Mouse (Mus musculus) megakaryocyte, adult 5-6 weeks (primary cell): ENCODE measurements around the gene Fgf8. TPM values are rescaled to one million over a fixed set of nuclear protein-coding genes. Genes with fewer than 3 reads are reported as not detected.

Experiments used
- ATAC-seq: 2 replicates; pipeline ENCODE4 v1.8.0; 2016; ENCODE audit warnings: mild to moderate bottlenecking, inconsistent platforms; ENCODE audit not compliant: poor library complexity, severe bottlenecking
- total RNA-seq, 2 experiments: library from RNA; stranded (forward) in 1 of 2; stranded (reverse) in 1 of 2; fragments of 153-499, 151-499 nt in 1 of 2; fragments of 221-1000, 200-1000 nt in 1 of 2; gene quantifications; 2 replicates each; pipeline versions ENCODE4 v1.2.3 to v1.2.4; 2015 to 2017

Gene Fgf8
- not detected in 2 replicates for total RNA-seq (2015)
- total RNA-seq (2017), result not detected in 2 replicates

GRCm38 (mm10) chr19:45742218-45742983 lies at the start of gene Fgf8:
Gene Fgf8, minus strand, starts transcription at chr19:45742915.
- ATAC-seq, result no peak

- ATAC-seq, result no peak
These were observed 49.7 kb upstream of the Fgf8 start for GRCm38 (mm10) chr19:45792404-45792803.

- peak; percentile 100 for ATAC-seq
These were observed 47.5 kb upstream of the Fgf8 start for GRCm38 (mm10) chr19:45789888-45790874.

GRCm38 (mm10) chr19:45789365-45789764 lies 46.6 kb upstream of the Fgf8 start:
- ATAC-seq, result no peak

- ATAC-seq, result no peak
These were observed 45.6 kb upstream of the Fgf8 start for GRCm38 (mm10) chr19:45788337-45788736.

- ATAC-seq, result no peak
These were observed 44.7 kb upstream of the Fgf8 start for GRCm38 (mm10) chr19:45787450-45787849.

GRCm38 (mm10) chr19:45785470-45785869 lies 42.8 kb upstream of the Fgf8 start:
- ATAC-seq, result no peak

GRCm38 (mm10) chr19:45783933-45784576 lies 41.3 kb upstream of the Fgf8 start:
- no peak for ATAC-seq

- peak; percentile 95 for ATAC-seq
These were observed 40.6 kb upstream of the Fgf8 start, which contains the start of gene Mgea5 for GRCm38 (mm10) chr19:45783181-45783932. Gene Mgea5, minus strand, starts transcription at chr19:45783837.

GRCm38 (mm10) chr19:45782315-45783001 lies 39.7 kb upstream of the Fgf8 start:
- peak; percentile 46 for ATAC-seq

- no peak for ATAC-seq
These were observed 39.0 kb upstream of the Fgf8 start for GRCm38 (mm10) chr19:45781676-45782075.

GRCm38 (mm10) chr19:45780350-45780915 lies 37.7 kb upstream of the Fgf8 start:
- ATAC-seq, result no peak

GRCm38 (mm10) chr19:45775486-45775885 lies 32.8 kb upstream of the Fgf8 start:
- ATAC-seq, result no peak

GRCm38 (mm10) chr19:45771501-45771900 lies 28.8 kb upstream of the Fgf8 start:
- no peak for ATAC-seq

- ATAC-seq, result no peak
These were observed 18.1 kb upstream of the Fgf8 start for GRCm38 (mm10) chr19:45760810-45761209.

- ATAC-seq, result no peak
These were observed 16.0 kb upstream of the Fgf8 start for GRCm38 (mm10) chr19:45758671-45759070.

- no peak for ATAC-seq
These were observed 10.8 kb upstream of the Fgf8 start for GRCm38 (mm10) chr19:45753551-45753950.

- no peak for ATAC-seq
These were observed 9.2 kb upstream of the Fgf8 start for GRCm38 (mm10) chr19:45751881-45752280.
